Mouse (Mus musculus) spleen, adult 2 months (tissue): ENCODE measurements around the gene Mms22l. TPM values are rescaled to one million over a fixed set of nuclear protein-coding genes. Genes with fewer than 3 reads are reported as not detected.

ENCODE experiments used
- DNase-seq, 2 experiments: peaks; one replicate each; pipeline versions ENCODE4 v3.0.0 to v3.0.0-alpha.2; 2012 to 2021; ENCODE audit warnings: low spot score in 2 of 2, low read depth in 1 of 2
- H3K27ac ChIP-seq: fragments of 200-500 bp; 2 replicates; pipeline ENCODE4 v1.5.1; 2012; ENCODE audit warnings: low read length, inconsistent platforms; ENCODE audit not compliant: insufficient read depth
- H3K27me3 ChIP-seq: fragments of 200-500 bp; 2 replicates; pipeline ENCODE4 v1.6.1; 2012; ENCODE audit warnings: mild to moderate bottlenecking, moderate library complexity, low read length, inconsistent platforms; ENCODE audit not compliant: control insufficient read depth, insufficient read depth
- H3K36me3 ChIP-seq: fragments of 200-500 bp; 2 replicates; pipeline ENCODE4 v1.6.1; 2012; ENCODE audit warnings: mild to moderate bottlenecking, low read length, inconsistent platforms; ENCODE audit not compliant: control insufficient read depth, insufficient read depth
- H3K4me1 ChIP-seq: fragments of 200-500 bp; 2 replicates; pipeline ENCODE4 v1.6.1; 2011; ENCODE audit warnings: inconsistent platforms; ENCODE audit not compliant: control insufficient read depth, insufficient read depth, insufficient read length
- H3K4me3 ChIP-seq: fragments of 200-500 bp; 2 replicates; pipeline ENCODE4 v1.5.1; 2011; ENCODE audit warnings: mild to moderate bottlenecking, inconsistent platforms; ENCODE audit not compliant: insufficient read depth, insufficient read length; ENCODE audit errors: extremely low read depth
- CTCF ChIP-seq: fragments of 200-500 bp; IDR thresholded peaks from 2 replicates; pipeline ENCODE4 v1.5.1; 2011; ENCODE audit warnings: mild to moderate bottlenecking, inconsistent platforms; ENCODE audit not compliant: insufficient read depth, insufficient read length, insufficient replicate concordance; ENCODE audit errors: extremely low read depth
- POLR2A ChIP-seq: fragments of 200-500 bp; IDR thresholded peaks from 2 replicates; pipeline ENCODE4 v1.6.1; 2011; ENCODE audit warnings: low read depth, low read length, inconsistent platforms
- WGBS: fragments of 180-500 bp; shearing (Covaris S2); methylation state at CpG from one replicate; pipeline ENCODE4 v1.1.7; 2018; 5-methylcytosine and 5-hydroxymethylcytosine counted together
- polyA plus RNA-seq: library from polyadenylated mRNA; depleted of rRNA; stranded (reverse); fragments of >200 nt; gene quantifications from 2 replicates; pipeline ENCODE4 v1.2.3, GENCODE M21; 2012

Mms22l gene
- polyA plus RNA-seq, 1 experiment: 3.6 TPM

DNA sequence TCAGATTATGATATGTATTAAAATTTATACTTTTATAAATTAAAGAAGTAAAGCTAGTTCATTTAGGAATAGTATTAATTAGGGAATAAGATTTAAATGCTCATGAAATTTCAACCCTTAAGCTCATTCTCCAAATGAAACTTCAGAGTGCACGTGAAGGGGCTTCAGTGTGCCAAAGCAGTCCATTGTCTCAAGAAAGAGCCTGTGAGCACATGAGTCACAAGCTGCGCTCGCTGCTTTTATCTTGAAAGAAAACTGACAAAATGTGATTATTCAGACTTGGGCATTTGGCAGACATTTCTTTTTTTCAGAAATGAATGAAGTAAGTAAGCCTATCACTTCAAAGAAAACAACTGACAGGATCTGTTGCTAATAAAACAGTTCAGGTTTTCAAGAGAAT, 87.7 kb downstream of the Mms22l start:
- Histone ChIP-seq H3K4me3 (no peak overlapping the region), H3K36me3 (peaks cover 2% of the 10 kb centered on the region; the same call in 1 of the 2 replicates), H3K4me1 (no peaks in the 10 kb centered on the region), H3K27ac (no peak overlapping the region), H3K27me3 (no peaks in the 10 kb centered on the region)
- 95% methylated on average over 3 of the region's 3 CpGs for WGBS
- TF ChIP-seq POLR2A: no peak
- no peak for TF ChIP-seq CTCF
- no peak for DNase-seq

DNA sequence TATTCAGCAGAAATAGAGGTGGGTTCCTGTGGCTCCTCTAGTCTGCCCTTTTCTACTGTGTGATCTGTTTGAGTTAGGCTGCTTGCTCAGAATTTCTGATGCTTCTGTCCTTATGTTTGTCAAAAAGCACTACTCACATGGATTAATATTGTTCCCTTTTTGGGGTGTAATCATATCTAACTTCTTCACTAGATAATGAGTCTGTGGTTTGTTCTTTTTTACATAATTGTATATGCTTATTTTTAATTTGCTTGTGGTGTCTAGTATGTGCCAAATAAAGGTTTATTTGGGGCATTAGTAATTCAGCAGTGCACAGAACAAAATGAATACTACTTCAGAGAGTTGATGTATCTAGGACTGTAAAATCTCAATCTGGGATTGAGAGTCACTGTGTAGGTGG, 98.6 kb downstream of the Mms22l start:
- Histone ChIP-seq H3K36me3 (peaks cover 2% of the 10 kb centered on the region; the same call in 1 of the 2 replicates), H3K4me3 (no peak overlapping the region), H3K27ac (no peak overlapping the region), H3K27me3 (no peaks in the 10 kb centered on the region), H3K4me1 (no peaks in the 10 kb centered on the region)
- no peak for DNase-seq
- TF ChIP-seq POLR2A (no peak), CTCF (no peak)

GRCm38 (mm10) chr4:24596942-24597611, 100.8 kb downstream of the Mms22l start:
- Histone ChIP-seq H3K4me1 (no peaks in the 10 kb centered on the region), H3K36me3 (peaks cover 6% of the 10 kb centered on the region), H3K27ac (no peak overlapping the region), H3K4me3 (no peak overlapping the region), H3K27me3 (no peaks in the 10 kb centered on the region)
- WGBS: 67% methylated on average over 6 of the region's 6 CpGs
- TF ChIP-seq CTCF: no peak
- no peak for TF ChIP-seq POLR2A
- DNase-seq: no peak

DNA sequence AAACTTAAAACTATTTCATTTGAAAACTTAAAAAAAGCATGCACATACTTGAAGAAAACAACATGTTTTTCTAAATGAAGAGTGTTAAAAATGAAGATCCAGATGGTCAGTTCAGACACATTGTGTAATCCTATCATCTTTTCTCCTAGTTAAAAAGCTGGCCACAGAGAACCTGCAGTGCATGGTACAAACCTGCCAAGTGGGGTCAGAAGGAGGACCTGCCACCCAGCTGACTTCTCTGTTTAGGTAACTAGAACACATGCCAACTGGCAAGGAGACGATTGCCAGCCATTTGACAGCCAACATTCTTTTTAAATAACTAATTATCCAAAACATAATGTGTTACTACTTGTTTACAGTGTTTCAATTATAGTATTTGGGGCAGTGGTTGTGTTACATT, 102.4 kb downstream of the Mms22l start:
- H3K4me1 ChIP-seq: no peaks in the 10 kb centered on the region
- TF ChIP-seq POLR2A (no peak), CTCF (no peak)
- H3K27me3 ChIP-seq: no peaks in the 10 kb centered on the region
- peaks cover 6% of the 10 kb centered on the region for H3K36me3 ChIP-seq
- DNase-seq: no peak
- H3K27ac ChIP-seq: no peak overlapping the region
- WGBS: 79% methylated on average over 1 of the region's 1 CpGs
- H3K4me3 ChIP-seq: no peak overlapping the region

- Histone ChIP-seq H3K36me3 (peaks cover 6% of the 10 kb centered on the region), H3K4me1 (no peaks in the 10 kb centered on the region), H3K4me3 (no peak overlapping the region), H3K27ac (no peak overlapping the region), H3K27me3 (no peaks in the 10 kb centered on the region)
- no peak for DNase-seq
- TF ChIP-seq POLR2A (no peak), CTCF (no peak)
- 97% methylated on average over 6 of the region's 6 CpGs for WGBS
These were observed 105.5 kb downstream of the Mms22l start for GRCm38 (mm10) chr4:24601711-24602110.

GRCm38 (mm10) chr4:24609085-24609484, 112.8 kb downstream of the Mms22l start:
- WGBS: 81% methylated on average over 3 of the region's 3 CpGs
- Histone ChIP-seq H3K36me3 (no peaks in the 10 kb centered on the region; the same call in 1 of the 2 replicates), H3K4me1 (no peaks in the 10 kb centered on the region), H3K27ac (no peak overlapping the region), H3K27me3 (no peaks in the 10 kb centered on the region), H3K4me3 (no peak overlapping the region)
- DNase-seq: no peak
- TF ChIP-seq POLR2A: no peak
- TF ChIP-seq CTCF: no peak

DNA sequence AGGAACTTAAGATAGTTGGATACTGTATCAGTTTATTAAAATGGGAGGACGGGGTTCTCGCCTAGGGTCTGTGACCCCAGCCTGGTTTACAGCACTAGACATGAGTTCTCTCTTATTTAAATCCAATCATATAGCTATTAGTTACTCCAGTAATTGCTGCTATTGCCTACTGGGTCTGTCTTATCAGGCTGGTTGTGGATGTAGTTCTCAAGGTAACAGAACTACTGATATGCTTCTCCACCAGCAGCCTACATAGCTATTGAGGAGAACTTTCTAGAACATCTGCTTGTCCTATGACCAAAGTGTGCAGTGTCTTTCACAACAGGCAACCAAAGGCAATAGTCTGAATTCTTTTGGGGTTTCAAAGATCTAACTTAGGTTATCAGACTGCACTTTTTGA, 113.3 kb downstream of the Mms22l start:
- H3K27ac ChIP-seq: no peak overlapping the region
- TF ChIP-seq CTCF (no peak), POLR2A (no peak)
- H3K27me3 ChIP-seq: no peaks in the 10 kb centered on the region
- WGBS: 97% methylated on average over 2 of the region's 2 CpGs
- no peak for DNase-seq
- no peaks in the 10 kb centered on the region; the same call in 1 of the 2 replicates for H3K36me3 ChIP-seq
- no peak overlapping the region for H3K4me3 ChIP-seq
- H3K4me1 ChIP-seq: no peaks in the 10 kb centered on the region
